Mouse (Mus musculus) lung, embryonic 16.5 days (tissue): ENCODE data around the gene Tmem255b. TPM values are rescaled to one million over a fixed set of nuclear protein-coding genes. Genes with fewer than 3 reads are reported as not detected.

Experiments
- ATAC-seq: fragments of 200-750 bp; cut with Nextera tagmentation; 2 replicates; pipeline ENCODE4 v1.8.0; 2017; ENCODE audit warnings: low read depth, mild to moderate bottlenecking, moderate library complexity
- H3K27ac ChIP-seq: fragments of 300-500 bp; sonication (generic); 2 replicates; pipeline ENCODE4 v1.5.1; 2014; ENCODE audit warnings: mild to moderate bottlenecking, control low read depth, low read length
- H3K27me3 ChIP-seq: fragments of 300-500 bp; sonication (generic); 2 replicates; pipeline ENCODE4 v1.6.1; 2014; ENCODE audit warnings: low read depth, low read length, mixed read lengths; ENCODE audit not compliant: control insufficient read depth, insufficient read depth
- H3K36me3 ChIP-seq: fragments of 300-500 bp; sonication (generic); 2 replicates; pipeline ENCODE4 v1.6.1; 2014; ENCODE audit warnings: low read length; ENCODE audit not compliant: control insufficient read depth, insufficient read depth
- H3K4me1 ChIP-seq: fragments of 300-500 bp; sonication (generic); replicated peaks from 2 replicates; pipeline ENCODE4 v1.6.1; 2014; ENCODE audit warnings: low read length, mixed read lengths; ENCODE audit not compliant: control insufficient read depth, insufficient read depth
- H3K4me2 ChIP-seq: fragments of 300-500 bp; sonication (generic); 2 replicates; pipeline ENCODE4 v1.6.1; 2014; ENCODE audit warnings: low read depth, low read length, control low read depth
- H3K4me3 ChIP-seq: fragments of 300-500 bp; sonication (generic); 2 replicates; pipeline ENCODE4 v1.5.1; 2014; ENCODE audit warnings: mild to moderate bottlenecking, low read length, control low read depth
- H3K9ac ChIP-seq: fragments of 300-500 bp; sonication (generic); 2 replicates; pipeline ENCODE4 v1.6.1; 2014; ENCODE audit warnings: low read length, control low read depth
- H3K9me3 ChIP-seq: fragments of 300-500 bp; sonication (generic); 2 replicates; pipeline ENCODE4 v1.6.1; 2016; ENCODE audit warnings: low read length; ENCODE audit not compliant: control insufficient read depth
- WGBS: fragments of 180-500 bp; shearing (Covaris S2); extraction: QIAGEN DNeasy Blood & Tissue Kit; methylation state at CpG from one replicate; pipeline ENCODE4 v1.1.7; 2014; 5-methylcytosine and 5-hydroxymethylcytosine counted together
- polyA plus RNA-seq: library from polyadenylated mRNA; unstranded; fragments of >200 nt; fragmentation: Nextera tagmentation; extraction: Ambion mirVana; gene quantifications from 2 replicates; pipeline ENCODE4 v1.2.1, GENCODE M21; 2015

Tmem255b gene
- polyA plus RNA-seq, 1 experiment from 2014 or later: 0.70 TPM

GRCm38 (mm10) chr8:13512016-13512415 is 77.0 kb downstream of the Tmem255b start:
- WGBS: 73% methylated on average over 5 of the region's 5 CpGs
- H3K9ac ChIP-seq: no peak overlapping the region
- no peak overlapping the region for H3K4me2 ChIP-seq
- H3K36me3 ChIP-seq: no peaks in the 10 kb centered on the region
- no peak overlapping the region for H3K4me3 ChIP-seq
- no peak for ATAC-seq
- no peaks in the 10 kb centered on the region for H3K9me3 ChIP-seq
- H3K27me3 ChIP-seq: no peaks in the 10 kb centered on the region
- peaks cover 32% of the 10 kb centered on the region for H3K4me1 ChIP-seq
- no peak overlapping the region for H3K27ac ChIP-seq

- no peak overlapping the region for H3K4me2 ChIP-seq
- no peak overlapping the region for H3K9ac ChIP-seq
- no peaks in the 10 kb centered on the region for H3K9me3 ChIP-seq
- no peak overlapping the region for H3K4me3 ChIP-seq
- peak; percentile 39; the same call in 1 of the 2 replicates for ATAC-seq
- H3K27me3 ChIP-seq: no peaks in the 10 kb centered on the region
- no peak overlapping the region for H3K27ac ChIP-seq
- no peaks in the 10 kb centered on the region for H3K36me3 ChIP-seq
- 38% methylated on average over 6 of the region's 6 CpGs for WGBS
- H3K4me1 ChIP-seq: peaks cover 29% of the 10 kb centered on the region
Measured at GRCm38 (mm10) chr8:13512677-13513076, 77.7 kb downstream of the Tmem255b start.

- 74% methylated on average over 5 of the region's 5 CpGs for WGBS
- Histone ChIP-seq H3K27ac (no peak overlapping the region), H3K4me3 (no peak overlapping the region), H3K9ac (no peak overlapping the region), H3K36me3 (no peaks in the 10 kb centered on the region), H3K27me3 (no peaks in the 10 kb centered on the region), H3K4me1 (peaks cover 27% of the 10 kb centered on the region), H3K4me2 (no peak overlapping the region), H3K9me3 (no peaks in the 10 kb centered on the region)
- no peak for ATAC-seq
Measured at GRCm38 (mm10) chr8:13513556-13514370, 78.8 kb downstream of the Tmem255b start.

GRCm38 (mm10) chr8:13516011-13516442 is 81.0 kb downstream of the Tmem255b start:
- 34% methylated on average over 7 of the region's 7 CpGs for WGBS
- Histone ChIP-seq H3K27me3 (no peaks in the 10 kb centered on the region), H3K4me3 (no peak overlapping the region), H3K36me3 (no peaks in the 10 kb centered on the region), H3K27ac (peak overlapping the region; percentile 82), H3K9me3 (no peaks in the 10 kb centered on the region), H3K9ac (no peak overlapping the region), H3K4me1 (peaks cover 27% of the 10 kb centered on the region), H3K4me2 (no peak overlapping the region)
- peak; percentile 81 for ATAC-seq

- Histone ChIP-seq H3K9me3 (no peaks in the 10 kb centered on the region), H3K36me3 (no peaks in the 10 kb centered on the region), H3K9ac (no peak overlapping the region), H3K4me2 (no peak overlapping the region), H3K27ac (peak overlapping the region; percentile 82), H3K27me3 (no peaks in the 10 kb centered on the region), H3K4me1 (peaks cover 27% of the 10 kb centered on the region), H3K4me3 (no peak overlapping the region)
- WGBS: 67% methylated on average over 5 of the region's 5 CpGs
- no peak for ATAC-seq
Measured at GRCm38 (mm10) chr8:13516728-13517127, 81.7 kb downstream of the Tmem255b start.

GRCm38 (mm10) chr8:13517284-13517781 is 82.3 kb downstream of the Tmem255b start:
- H3K9ac ChIP-seq: no peak overlapping the region
- H3K4me2 ChIP-seq: no peak overlapping the region
- H3K4me1 ChIP-seq: peaks cover 25% of the 10 kb centered on the region
- no peak for ATAC-seq
- no peaks in the 10 kb centered on the region for H3K9me3 ChIP-seq
- 81% methylated on average over 6 of the region's 6 CpGs for WGBS
- H3K36me3 ChIP-seq: no peaks in the 10 kb centered on the region
- H3K27ac ChIP-seq: peak overlapping the region; percentile 82
- H3K4me3 ChIP-seq: no peak overlapping the region
- H3K27me3 ChIP-seq: no peaks in the 10 kb centered on the region

Other genes with a start within 250 kb of the Tmem255b start
- 4.0 and 4.5 TPM in 2 replicates for gene Grtp1, start 234.6 kb upstream of the Tmem255b start, polyA plus RNA-seq
- gene Adprhl1, start 181.0 kb upstream of the Tmem255b start, polyA plus RNA-seq: 5.7 and 6.3 TPM in 2 replicates
- 24.8 and 25.0 TPM in 2 replicates for gene Dcun1d2, start 147.1 kb upstream of the Tmem255b start, polyA plus RNA-seq
- gene Tmco3, start 147.0 kb upstream of the Tmem255b start, polyA plus RNA-seq: 35.7 and 41.3 TPM in 2 replicates
- gene Tfdp1, start 96.4 kb upstream of the Tmem255b start, polyA plus RNA-seq: 144 and 155 TPM in 2 replicates
- not detected in 2 replicates for gene Atp4b, start 38.4 kb upstream of the Tmem255b start, polyA plus RNA-seq
- not detected in 2 replicates for gene Grk1, start 30.1 kb upstream of the Tmem255b start, polyA plus RNA-seq
- 78.0 and 83.8 TPM in 2 replicates for gene Gas6, start 59.3 kb downstream of the Tmem255b start, polyA plus RNA-seq
- gene 1700029H14Rik, start 127.3 kb downstream of the Tmem255b start, polyA plus RNA-seq: not detected in 2 replicates
- gene Rasa3, start 242.4 kb downstream of the Tmem255b start, polyA plus RNA-seq: 48.7 and 50.7 TPM in 2 replicates